Mouse (Mus musculus): Measurements from ENCODE around the gene Hist1h4i.

- no peak for TF ChIP-seq CTCF (IDR thresholded peaks at IDR 0.05; ENCODE audit: low read depth)
- no peak for TF ChIP-seq EP300 (IDR thresholded peaks at IDR 0.05; ENCODE audit: low read depth)
These were observed 21.0 kb downstream of the Hist1h4i start for GRCm38 (mm10) chr13:22019934-22020835.
